Mouse (Mus musculus) cerebellum, adult 9-11 months (tissue): ENCODE data around the gene Ptpdc1.

ENCODE experiments used
- DNase-seq: peaks from one replicate; pipeline ENCODE4 v3.0.0; 2022

Ptpdc1 gene

GRCm38 (mm10) chr13:48545476-48546281, 79.8 kb downstream of the Ptpdc1 start:
- peak; percentile 99 for DNase-seq

- no peak for DNase-seq
Measured at GRCm38 (mm10) chr13:48544867-48545266, 80.6 kb downstream of the Ptpdc1 start.

DNA sequence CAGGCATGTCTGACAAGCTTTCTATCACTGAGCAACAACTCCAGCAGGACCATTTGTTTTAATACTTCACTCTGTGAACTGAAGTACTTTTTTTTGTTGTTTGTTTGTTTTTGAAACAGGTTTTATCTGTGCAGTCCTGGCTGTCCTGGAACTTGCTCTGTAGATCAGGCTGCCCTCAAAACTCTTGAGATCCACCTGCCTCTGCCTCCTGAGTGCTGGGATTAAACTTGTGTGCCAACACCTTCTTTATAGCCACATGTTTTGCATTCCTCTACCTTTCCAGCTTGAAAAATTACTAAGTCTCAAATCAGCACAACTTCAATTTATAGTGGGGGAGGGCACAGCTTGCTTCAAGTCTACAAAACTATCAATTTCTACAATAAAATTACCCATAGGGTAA, 81.1 kb downstream of the Ptpdc1 start:
- no peak for DNase-seq

GRCm38 (mm10) chr13:48540488-48540887, 85.0 kb downstream of the Ptpdc1 start:
- DNase-seq, result no peak

DNA sequence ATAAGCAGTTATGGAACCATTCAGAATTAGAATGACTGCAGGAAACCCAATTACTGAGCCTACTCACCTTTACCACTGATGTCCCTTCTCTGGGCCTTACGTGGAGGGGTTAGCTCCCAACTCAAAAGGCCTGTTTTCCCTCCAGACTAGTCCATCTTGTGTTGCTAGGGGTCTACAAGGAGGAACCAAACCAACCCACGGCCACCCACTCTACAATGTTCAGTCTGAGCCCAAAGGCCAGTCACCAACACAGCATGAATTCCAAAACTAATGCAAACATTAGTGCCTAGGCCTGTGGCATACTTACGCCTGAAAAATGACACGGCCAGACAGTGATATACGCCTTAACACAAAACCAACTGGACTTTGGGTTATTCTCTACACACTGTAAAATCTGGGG, 92.0 kb downstream of the Ptpdc1 start:
- DNase-seq, result no peak

DNA sequence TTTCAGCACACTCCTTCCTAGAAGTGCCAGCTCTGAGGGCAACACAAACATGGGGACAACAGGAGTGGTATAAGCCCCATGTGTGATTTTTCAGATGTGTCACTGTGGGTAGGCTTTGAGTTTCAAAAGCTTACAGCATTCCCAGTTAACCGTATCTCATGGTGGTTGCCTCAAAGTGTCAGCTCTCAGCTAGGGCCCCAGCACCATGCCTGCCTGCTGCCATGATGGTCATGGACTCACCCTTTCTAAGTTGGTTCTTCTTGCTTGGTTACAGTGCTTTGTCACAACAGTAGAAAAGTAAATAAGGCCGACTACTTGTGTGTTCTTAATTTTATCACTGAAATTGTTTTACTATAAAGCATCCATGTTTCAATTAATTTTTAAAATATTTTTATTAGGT, 94.0 kb downstream of the Ptpdc1 start:
- no peak for DNase-seq

- DNase-seq, result no peak
Measured at GRCm38 (mm10) chr13:48530685-48531084, 94.8 kb downstream of the Ptpdc1 start.

GRCm38 (mm10) chr13:48529028-48529427, 96.4 kb downstream of the Ptpdc1 start:
- no peak for DNase-seq

DNA sequence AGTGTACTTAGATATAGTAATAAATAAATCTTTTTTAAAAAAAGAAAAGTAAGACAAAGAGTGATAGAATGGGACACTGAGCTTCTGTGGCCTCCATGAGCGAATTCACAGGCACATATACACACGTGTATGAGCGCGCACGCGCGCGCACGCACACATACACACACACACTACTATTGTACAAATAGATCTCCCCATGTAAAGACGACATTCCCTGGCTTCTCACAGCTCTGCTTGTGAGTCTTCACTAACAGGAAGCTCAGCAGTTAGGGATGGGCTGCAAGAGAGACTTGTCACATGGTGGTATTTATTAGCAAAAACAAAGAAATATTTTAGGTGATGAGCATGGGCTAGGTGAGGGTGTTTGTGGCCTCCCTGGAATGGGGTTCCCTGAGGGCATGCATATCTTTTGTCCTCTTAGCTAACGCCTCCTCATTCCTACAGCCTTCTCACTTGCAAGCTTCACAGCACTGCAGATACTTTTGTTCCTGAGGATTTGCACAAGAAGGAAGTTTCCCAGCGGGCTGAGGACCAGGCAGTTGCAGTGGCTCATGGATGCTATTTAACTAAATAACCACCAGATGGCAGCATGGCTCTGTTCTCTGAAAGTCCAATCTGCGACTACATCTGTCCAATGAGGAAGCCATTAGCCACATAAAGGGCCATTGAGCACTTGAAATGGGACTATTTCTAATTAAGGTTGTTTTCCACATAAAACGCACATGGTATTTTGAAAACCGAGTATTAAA, 97.2 kb downstream of the Ptpdc1 start:
- peak; percentile 67 for DNase-seq
